ENCODE assay signal across 13 mouse cellular contexts in the genomic region with DNA sequence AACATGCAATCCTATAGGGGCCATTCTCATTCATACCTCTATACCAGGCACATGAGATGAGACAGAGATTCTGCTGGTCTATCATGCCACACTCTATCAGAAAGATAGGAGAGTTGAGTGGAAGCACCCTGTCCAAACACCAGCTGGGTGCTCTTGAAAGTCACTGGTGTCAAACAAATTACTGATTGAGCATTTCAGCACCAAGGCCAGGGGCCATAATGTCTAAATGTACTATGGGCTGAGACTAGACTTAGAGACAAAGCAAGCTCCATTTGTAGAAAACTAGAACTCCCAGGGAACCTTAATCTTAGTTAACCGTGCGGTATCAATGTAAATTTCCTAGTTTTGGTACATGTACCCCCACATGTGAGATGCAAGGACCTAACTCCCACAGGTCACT.
A peak's percentile ranks its signal among the peaks of the same experiment; 100 is the strongest.
DNase-seq lines count a peak whose midpoint lies in the region; ATAC-seq lines count a peak whose summit lies in the region.
"Had no signal": no experiment of that assay in that cellular context is flagged by ENCODE, and none has a peak within 500 bp of the region (broad histone marks: within the 10 kb centered on the region; RNA-seq: fewer than 3 reads in every experiment).

No protein-coding gene starts in this region.

- no peaks in the 10 kb centered on the region for H3K36me3 ChIP-seq in limb, embryonic 11.5 days (ENCODE audit: control insufficient read depth, insufficient read depth, low read length)
- H3K36me3 ChIP-seq: embryonic facial prominence, embryonic 12.5 days; stomach, embryonic 15.5 days had no signal

- peak; percentile 45 to 54 for DNase-seq in adrenal gland, postnatal 36 days
- DNase-seq in adrenal gland, adult 18-20 months (ENCODE audit: low spot score in 2 of 2): no peak
- peak; percentile 56 for DNase-seq in kidney, postnatal 10 days
- DNase-seq in kidney, adult 11 months: no peak
- DNase-seq in embryo, embryonic 10.5 days (ENCODE audit: low spot score): peak; percentile 65
- DNase-seq in limb, embryonic 11.5 days (ENCODE audit: low spot score): peak; percentile 74
- no peak for DNase-seq in cerebellum, adult 8-10 months
- DNase-seq in frontal cortex, postnatal 25 days (ENCODE audit: low spot score in 2 of 2): no peak
- DNase-seq: B cell, adult 2 months; cerebellum, adult 11 months; liver, postnatal 0 days had no signal

- no peak for ATAC-seq in limb, embryonic 11.5 days (ENCODE audit: insufficient number of reproducible peaks, low FRiP score, low TSS enrichment, low read depth)
- ATAC-seq: liver, postnatal 0 days had no signal

- WGBS in limb, embryonic 11.5 days: 97% methylated on average over 2 of the region's 2 CpGs

- H3K9ac ChIP-seq in limb, embryonic 11.5 days (ENCODE audit: low read length): no peak overlapping the region
- H3K9ac ChIP-seq: embryonic facial prominence, embryonic 12.5 days; liver, postnatal 0 days; stomach, embryonic 15.5 days had no signal

- no peak overlapping the region for H3K4me2 ChIP-seq in limb, embryonic 11.5 days (ENCODE audit: low read depth, severe bottlenecking)
- H3K4me2 ChIP-seq: embryonic facial prominence, embryonic 12.5 days; stomach, embryonic 15.5 days had no signal

- H3K4me3 ChIP-seq in limb, embryonic 11.5 days (ENCODE audit: low read depth, low read length): no peak overlapping the region
- H3K4me3 ChIP-seq: embryonic facial prominence, embryonic 12.5 days; stomach, embryonic 15.5 days had no signal

- peaks cover 5% of the 10 kb centered on the region; the same call in 1 of the 2 replicates for H3K4me1 ChIP-seq in limb, embryonic 11.5 days (ENCODE audit: control insufficient read depth, insufficient read depth, low read length)
- H3K4me1 ChIP-seq: embryonic facial prominence, embryonic 12.5 days; stomach, embryonic 15.5 days had no signal

- H3K9me3 ChIP-seq in limb, embryonic 11.5 days (ENCODE audit: control insufficient read depth, low read length): no peaks in the 10 kb centered on the region
- H3K9me3 ChIP-seq: embryonic facial prominence, embryonic 12.5 days; stomach, embryonic 15.5 days had no signal

- no peaks in the 10 kb centered on the region for H3K27me3 ChIP-seq in limb, embryonic 11.5 days (ENCODE audit: control insufficient read depth, insufficient read depth, low read length)
- H3K27me3 ChIP-seq: embryonic facial prominence, embryonic 12.5 days; stomach, embryonic 15.5 days had no signal

- no peak overlapping the region for H3K27ac ChIP-seq in limb, embryonic 11.5 days (replicated peaks; ENCODE audit: low read depth, low read length)
- H3K27ac ChIP-seq: embryonic facial prominence, embryonic 12.5 days; stomach, embryonic 15.5 days had no signal

Comparison
In these comparisons a context has a peak if more than half of its experiments do, and no peak if none do; other contexts are left out.
1. DNase-seq: peak in adrenal gland, postnatal 36 days (2 of 2), kidney, postnatal 10 days (single experiment), embryo, embryonic 10.5 days (single experiment) and limb, embryonic 11.5 days (single experiment); none in adrenal gland, adult 18-20 months (0 of 2), kidney, adult 11 months (single experiment), cerebellum, adult 8-10 months (single experiment) and frontal cortex, postnatal 25 days (0 of 2).